Mouse (Mus musculus) heart, embryonic 10.5 days (tissue): ENCODE results near the gene Anapc4. TPM values are rescaled to one million over a fixed set of nuclear protein-coding genes. Genes with fewer than 3 reads are reported as not detected.

ENCODE experiments used
- DNase-seq: peaks from one replicate; pipeline ENCODE4 v3.0.0-alpha.2; 2017; ENCODE audit warnings: low spot score
- H3K27ac ChIP-seq: fragments of 300-500 bp; sonication (generic); 2 replicates; pipeline ENCODE4 v1.5.1; 2016; ENCODE audit warnings: mild to moderate bottlenecking
- H3K27me3 ChIP-seq: fragments of 300-500 bp; sonication (generic); 2 replicates; pipeline ENCODE4 v1.6.1; 2016; ENCODE audit warnings: mild to moderate bottlenecking; ENCODE audit not compliant: poor library complexity, insufficient read depth, severe bottlenecking
- H3K36me3 ChIP-seq: fragments of 300-500 bp; sonication (generic); 2 replicates; pipeline ENCODE4 v1.6.1; 2016; ENCODE audit warnings: mild to moderate bottlenecking, moderate library complexity
- H3K4me1 ChIP-seq: fragments of 300-500 bp; sonication (generic); 2 replicates; pipeline ENCODE4 v1.6.1; 2016; ENCODE audit warnings: mild to moderate bottlenecking
- H3K4me3 ChIP-seq: fragments of 300-500 bp; sonication (generic); 2 replicates; pipeline ENCODE4 v1.5.1; 2016; ENCODE audit warnings: mild to moderate bottlenecking, moderate library complexity
- H3K9me3 ChIP-seq: fragments of 300-500 bp; sonication (generic); 2 replicates; pipeline ENCODE4 v1.6.1; 2016; ENCODE audit warnings: mild to moderate bottlenecking, moderate library complexity
- WGBS: fragments of 180-500 bp; shearing (Covaris S2); methylation state at CpG from one replicate; pipeline ENCODE4 v1.1.7; 2016; 5-methylcytosine and 5-hydroxymethylcytosine counted together
- polyA plus RNA-seq: library from polyadenylated mRNA; unstranded; fragments of >200 nt; fragmentation: Nextera tagmentation; extraction: Ambion mirVana; gene quantifications from 2 replicates; pipeline ENCODE4 v1.2.1, GENCODE M21; 2016

The Anapc4 gene
- 87.4 and 97.0 TPM in 2 replicates for polyA plus RNA-seq

- peak within 1 kb of the TSS; percentile 95 for H3K27ac ChIP-seq
- peak; percentile 100 for DNase-seq
- H3K4me3 ChIP-seq, result peak within 1 kb of the TSS; percentile 85
- peaks cover 28% of the 10 kb centered on the region; the same call in 1 of the 2 replicates for H3K36me3 ChIP-seq
- no peaks in the 10 kb centered on the region for H3K27me3 ChIP-seq
- peaks cover 10% of the 10 kb centered on the region for H3K4me1 ChIP-seq
- under 1% methylated on average over 50 of the region's 50 CpGs for WGBS
- H3K9me3 ChIP-seq, result no peaks in the 10 kb centered on the region
Measured at GRCm38 (mm10) chr5:52833761-52834274, at the start of gene Anapc4. Gene Anapc4, plus strand, starts transcription at chr5:52834012.

GRCm38 (mm10) chr5:52786556-52787322 lies 47.1 kb upstream of the Anapc4 start:
- Histone ChIP-seq H3K27ac (no peak overlapping the region), H3K27me3 (no peaks in the 10 kb centered on the region), H3K9me3 (no peaks in the 10 kb centered on the region), H3K4me3 (no peak overlapping the region), H3K36me3 (peaks cover 21% of the 10 kb centered on the region; the same call in 1 of the 2 replicates), H3K4me1 (no peaks in the 10 kb centered on the region)
- no peak for DNase-seq
- 69% methylated on average over 7 of the region's 7 CpGs for WGBS

- Histone ChIP-seq H3K9me3 (no peaks in the 10 kb centered on the region), H3K4me3 (no peak overlapping the region), H3K36me3 (peaks cover 38% of the 10 kb centered on the region)
Measured at GRCm38 (mm10) chr5:52793230-52793629, 40.6 kb upstream of the Anapc4 start.

GRCm38 (mm10) chr5:52794109-52794508 lies 39.7 kb upstream of the Anapc4 start:
- peaks cover 37% of the 10 kb centered on the region for H3K36me3 ChIP-seq
- WGBS, result 91% methylated on average over 9 of the region's 9 CpGs
- no peak for DNase-seq
- no peaks in the 10 kb centered on the region for H3K27me3 ChIP-seq
- H3K4me3 ChIP-seq, result no peak overlapping the region
- H3K4me1 ChIP-seq, result no peaks in the 10 kb centered on the region
- no peak overlapping the region for H3K27ac ChIP-seq
- no peaks in the 10 kb centered on the region for H3K9me3 ChIP-seq

More at GRCm38 (mm10) chr5:52793230-52793629, 40.6 kb upstream of the Anapc4 start:
- Histone ChIP-seq H3K27ac (no peak overlapping the region), H3K4me1 (no peaks in the 10 kb centered on the region), H3K27me3 (no peaks in the 10 kb centered on the region)
- no peak for DNase-seq
- WGBS, result 90% methylated on average over 9 of the region's 9 CpGs

- no peak overlapping the region for H3K27ac ChIP-seq
- no peak overlapping the region for H3K4me3 ChIP-seq
- H3K9me3 ChIP-seq, result no peaks in the 10 kb centered on the region
- 90% methylated on average over 12 of the region's 12 CpGs for WGBS
- DNase-seq, result no peak
- H3K4me1 ChIP-seq, result no peaks in the 10 kb centered on the region
- peaks cover 48% of the 10 kb centered on the region for H3K36me3 ChIP-seq
- H3K27me3 ChIP-seq, result no peaks in the 10 kb centered on the region
Measured at GRCm38 (mm10) chr5:52799274-52799985, 34.4 kb upstream of the Anapc4 start.

GRCm38 (mm10) chr5:52805801-52806200 lies 28.0 kb upstream of the Anapc4 start:
- Histone ChIP-seq H3K36me3 (peaks cover 32% of the 10 kb centered on the region; the same call in 1 of the 2 replicates), H3K9me3 (no peaks in the 10 kb centered on the region), H3K4me1 (peaks cover 9% of the 10 kb centered on the region; the same call in 1 of the 2 replicates), H3K27ac (0 out of 2 replicates have a peak overlapping the region, but pooled peaks have one; percentile 22), H3K4me3 (no peak overlapping the region), H3K27me3 (no peaks in the 10 kb centered on the region)
- DNase-seq, result no peak
- WGBS, result 61% methylated on average over 4 of the region's 4 CpGs

- WGBS, result 50% methylated on average over 8 of the region's 8 CpGs
- no peak overlapping the region for H3K27ac ChIP-seq
Measured at GRCm38 (mm10) chr5:52806349-52806748, 27.5 kb upstream of the Anapc4 start.

GRCm38 (mm10) chr5:52807030-52807429 lies 26.8 kb upstream of the Anapc4 start:
- no peak overlapping the region for H3K4me3 ChIP-seq
- H3K27ac ChIP-seq, result no peak overlapping the region
- H3K4me1 ChIP-seq, result peaks cover 9% of the 10 kb centered on the region; the same call in 1 of the 2 replicates
- no peak for DNase-seq
- peaks cover 32% of the 10 kb centered on the region; the same call in 1 of the 2 replicates for H3K36me3 ChIP-seq
- H3K27me3 ChIP-seq, result no peaks in the 10 kb centered on the region
- no peaks in the 10 kb centered on the region for H3K9me3 ChIP-seq
- WGBS, result 81% methylated on average over 7 of the region's 7 CpGs

More at GRCm38 (mm10) chr5:52806349-52806748, 27.5 kb upstream of the Anapc4 start:
- H3K4me1 ChIP-seq, result peaks cover 9% of the 10 kb centered on the region; the same call in 1 of the 2 replicates
- H3K36me3 ChIP-seq, result peaks cover 32% of the 10 kb centered on the region; the same call in 1 of the 2 replicates
- H3K27me3 ChIP-seq, result no peaks in the 10 kb centered on the region
- DNase-seq, result no peak
- no peak overlapping the region for H3K4me3 ChIP-seq
- H3K9me3 ChIP-seq, result no peaks in the 10 kb centered on the region

- no peaks in the 10 kb centered on the region for H3K27me3 ChIP-seq
- 92% methylated on average over 6 of the region's 6 CpGs for WGBS
- no peaks in the 10 kb centered on the region for H3K9me3 ChIP-seq
- H3K36me3 ChIP-seq, result peaks cover 36% of the 10 kb centered on the region; the same call in 1 of the 2 replicates
- no peak overlapping the region for H3K4me3 ChIP-seq
- H3K27ac ChIP-seq, result no peak overlapping the region
- DNase-seq, result no peak
- H3K4me1 ChIP-seq, result peaks cover 8% of the 10 kb centered on the region; the same call in 1 of the 2 replicates
Measured at GRCm38 (mm10) chr5:52810446-52810845, 23.4 kb upstream of the Anapc4 start.

- H3K9me3 ChIP-seq, result no peaks in the 10 kb centered on the region
- no peak overlapping the region for H3K4me3 ChIP-seq
- WGBS, result 90% methylated on average over 14 of the region's 14 CpGs
- H3K27me3 ChIP-seq, result no peaks in the 10 kb centered on the region
- DNase-seq, result no peak
- H3K36me3 ChIP-seq, result peaks cover 35% of the 10 kb centered on the region; the same call in 1 of the 2 replicates
- H3K4me1 ChIP-seq, result 0 out of 2 replicates have a peak, but pooled peaks cover 3% of the 10 kb centered on the region
- H3K27ac ChIP-seq, result no peak overlapping the region
Measured at GRCm38 (mm10) chr5:52811056-52811455, 22.8 kb upstream of the Anapc4 start.

- Histone ChIP-seq H3K27ac (no peak overlapping the region), H3K36me3 (peaks cover 37% of the 10 kb centered on the region; the same call in 1 of the 2 replicates), H3K4me1 (0 out of 2 replicates have a peak, but pooled peaks cover 2% of the 10 kb centered on the region), H3K27me3 (no peaks in the 10 kb centered on the region), H3K4me3 (no peak overlapping the region), H3K9me3 (no peaks in the 10 kb centered on the region)
- WGBS, result 91% methylated on average over 10 of the region's 10 CpGs
- no peak for DNase-seq
Measured at GRCm38 (mm10) chr5:52812456-52812855, 21.4 kb upstream of the Anapc4 start.

GRCm38 (mm10) chr5:52813312-52813711 lies 20.5 kb upstream of the Anapc4 start:
- H3K9me3 ChIP-seq, result no peaks in the 10 kb centered on the region
- peaks cover 35% of the 10 kb centered on the region; the same call in 1 of the 2 replicates for H3K36me3 ChIP-seq
- WGBS, result 85% methylated on average over 7 of the region's 7 CpGs

More at GRCm38 (mm10) chr5:52813312-52813711, 20.5 kb upstream of the Anapc4 start:
- H3K4me1 ChIP-seq, result no peaks in the 10 kb centered on the region
- H3K4me3 ChIP-seq, result no peak overlapping the region
- no peak overlapping the region for H3K27ac ChIP-seq
- no peaks in the 10 kb centered on the region for H3K27me3 ChIP-seq
- no peak for DNase-seq
